Mouse (Mus musculus): Measurements from ENCODE around the gene Lrrc37a. TPM values are rescaled to one million over a fixed set of nuclear protein-coding genes. Genes with fewer than 3 reads are reported as not detected.

Lrrc37a gene
- polyA plus RNA-seq, 2 experiments: not detected

DNA sequence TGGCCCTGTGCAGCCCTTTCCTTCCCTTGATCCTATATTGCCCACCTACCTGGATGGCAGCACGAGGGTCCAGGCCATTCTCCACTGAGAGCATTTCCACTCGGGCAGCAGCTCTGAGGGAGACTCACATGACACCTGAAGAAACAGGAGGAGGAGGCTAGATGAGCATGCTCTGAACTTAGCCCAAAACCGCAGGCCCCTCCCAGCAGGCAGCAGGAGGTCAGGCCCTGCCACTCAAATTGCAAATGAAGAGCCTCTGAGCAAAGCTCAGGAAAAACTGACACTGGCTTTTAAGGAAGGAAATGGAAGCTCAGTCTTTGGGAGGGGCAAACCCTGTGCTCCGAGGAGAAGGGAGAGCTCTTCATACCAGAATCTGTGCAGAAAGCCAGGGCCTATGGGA lies 100.6 kb downstream of the Lrrc37a start:
- no peak overlapping the region for H3K4me3 ChIP-seq (ENCODE audit: insufficient read depth in 1 of 2, low read depth in 2 of 2, low read length in 2 of 2)
- DNase-seq (ENCODE audit: low read depth in 3 of 3, low spot score in 3 of 3) (no peak), ATAC-seq (ENCODE audit: insufficient read depth) (0 out of 2 replicates have a peak, but pooled peaks have one; percentile 9)
- H3K9me3 ChIP-seq (ENCODE audit: control insufficient read depth, low read length): no peaks in the 10 kb centered on the region
- no peak overlapping the region for H3K4me2 ChIP-seq (ENCODE audit: low read depth)
- TF ChIP-seq CTCF (IDR thresholded peaks at IDR 0.05; ENCODE audit: low read depth) (no peak), EP300 (IDR thresholded peaks at IDR 0.05; ENCODE audit: low read depth) (no peak)
- H3K36me3 ChIP-seq (replicated peaks; ENCODE audit: control insufficient read depth, insufficient read depth, low read depth): no peaks in the 10 kb centered on the region; the same call in 1 of the 2 replicates
- H3K4me1 ChIP-seq (replicated peaks; ENCODE audit: control insufficient read depth in 2 of 2, insufficient read depth in 2 of 2, low read length in 1 of 2): peaks cover 3% of the 10 kb centered on the region in 2 experiments; a peak in 3 of 4 replicates
- H3K9ac ChIP-seq (replicated peaks): no peak overlapping the region
- H3K27me3 ChIP-seq (ENCODE audit: control insufficient read depth, insufficient read depth, low read length): no peaks in the 10 kb centered on the region
- H3K27ac ChIP-seq: no peak overlapping the region
- 45% methylated on average over 4 of the region's 4 CpGs for WGBS (ENCODE audit: insufficient replicate concordance)

DNA sequence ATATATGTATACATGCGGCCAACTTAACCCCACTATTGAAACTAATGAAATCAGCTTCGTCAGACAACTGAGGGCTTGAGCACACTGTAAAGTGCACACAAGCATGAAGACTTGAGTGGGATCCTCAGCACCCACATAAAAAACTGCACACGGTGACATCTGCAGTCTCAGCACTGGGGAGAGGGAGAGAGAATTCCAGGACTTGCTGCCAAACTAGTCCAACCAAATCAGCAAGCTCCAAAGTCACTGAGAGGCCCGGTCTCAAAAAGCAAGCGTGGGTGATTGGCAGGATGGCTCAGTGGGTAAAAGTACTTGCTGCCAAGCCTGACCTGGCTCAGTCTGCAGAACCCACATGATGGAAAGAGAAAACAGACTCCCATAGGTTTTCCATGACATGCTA lies 101.7 kb downstream of the Lrrc37a start:
- no peak overlapping the region for H3K27ac ChIP-seq
- H3K27me3 ChIP-seq (ENCODE audit: control insufficient read depth, insufficient read depth, low read length): no peaks in the 10 kb centered on the region
- no peaks in the 10 kb centered on the region for H3K9me3 ChIP-seq (ENCODE audit: control insufficient read depth, low read length)
- DNase-seq (ENCODE audit: low read depth in 3 of 3, low spot score in 3 of 3) (no peak), ATAC-seq (ENCODE audit: insufficient read depth) (no peak)
- no peak overlapping the region for H3K4me2 ChIP-seq (ENCODE audit: low read depth)
- H3K4me3 ChIP-seq (ENCODE audit: insufficient read depth in 1 of 2, low read depth in 2 of 2, low read length in 2 of 2): no peak overlapping the region
- no peaks in the 10 kb centered on the region for H3K36me3 ChIP-seq (replicated peaks; ENCODE audit: control insufficient read depth, insufficient read depth, low read depth)
- peaks cover 3% of the 10 kb centered on the region in 2 experiments; a peak in 3 of 4 replicates for H3K4me1 ChIP-seq (replicated peaks; ENCODE audit: control insufficient read depth in 2 of 2, insufficient read depth in 2 of 2, low read length in 1 of 2)
- no peak overlapping the region for H3K9ac ChIP-seq (replicated peaks)
- 71% methylated on average over 5 of the region's 5 CpGs for WGBS (ENCODE audit: insufficient replicate concordance)
- no peak for TF ChIP-seq EP300 (IDR thresholded peaks at IDR 0.05; ENCODE audit: low read depth)
- TF ChIP-seq CTCF (IDR thresholded peaks at IDR 0.05; ENCODE audit: low read depth): no peak

DNA sequence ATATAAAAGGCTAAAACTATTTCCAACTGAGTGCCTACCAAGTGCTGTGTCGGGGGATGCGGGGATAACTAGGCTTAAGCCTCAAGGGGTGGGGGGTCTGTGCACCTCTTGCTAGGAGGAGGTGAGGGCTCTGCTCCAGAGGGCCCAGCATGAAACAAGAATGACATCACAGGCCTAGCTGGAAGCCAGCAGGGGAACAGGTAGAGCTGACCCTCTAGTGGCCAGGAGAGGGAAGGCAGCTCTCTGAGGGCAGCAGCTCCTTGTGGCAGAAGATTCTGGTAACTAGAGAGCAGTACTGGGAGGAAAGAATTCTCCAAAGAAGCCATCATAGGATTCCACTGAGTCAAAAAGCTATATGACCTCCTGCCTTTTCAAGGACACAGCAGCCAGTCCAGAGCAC lies 102.2 kb downstream of the Lrrc37a start:
- DNase-seq (ENCODE audit: low read depth in 3 of 3, low spot score in 3 of 3) (no peak), ATAC-seq (ENCODE audit: insufficient read depth) (0 out of 2 replicates have a peak, but pooled peaks have one; percentile 35)
- Histone ChIP-seq H3K4me1 (replicated peaks; ENCODE audit: control insufficient read depth in 2 of 2, insufficient read depth in 2 of 2, low read length in 1 of 2) (peaks cover 3% of the 10 kb centered on the region in 2 experiments; a peak in 3 of 4 replicates), H3K9me3 (ENCODE audit: control insufficient read depth, low read length) (no peaks in the 10 kb centered on the region), H3K9ac (replicated peaks) (no peak overlapping the region), H3K36me3 (replicated peaks; ENCODE audit: control insufficient read depth, insufficient read depth, low read depth) (no peaks in the 10 kb centered on the region), H3K4me2 (ENCODE audit: low read depth) (no peak overlapping the region), H3K27ac (no peak overlapping the region), H3K4me3 (ENCODE audit: insufficient read depth in 1 of 2, low read depth in 2 of 2, low read length in 2 of 2) (no peak overlapping the region), H3K27me3 (ENCODE audit: control insufficient read depth, insufficient read depth, low read length) (no peaks in the 10 kb centered on the region)
- WGBS (ENCODE audit: insufficient replicate concordance): 80% methylated on average over 2 of the region's 2 CpGs
- TF ChIP-seq EP300 (IDR thresholded peaks at IDR 0.05; ENCODE audit: low read depth) (no peak), CTCF (IDR thresholded peaks at IDR 0.05; ENCODE audit: low read depth) (peak; percentile 82)

Other genes starting within 250 kb of the Lrrc37a start
- gene Map3k14, start 237.1 kb downstream of the Lrrc37a start, polyA plus RNA-seq (2012; rRNA removed): 0.47 and 0.54 TPM in 2 replicates
- gene Map3k14, start 237.1 kb downstream of the Lrrc37a start, polyA plus RNA-seq (2014; fragmentation: Nextera tagmentation; extraction: Ambion mirVana): 0.14 and 0.18 TPM in 2 replicates
- gene Arhgap27, start 140.9 kb downstream of the Lrrc37a start, polyA plus RNA-seq (2012; rRNA removed): 2.6 TPM in 2 replicates
- gene Arhgap27, start 140.9 kb downstream of the Lrrc37a start, polyA plus RNA-seq (2014; fragmentation: Nextera tagmentation; extraction: Ambion mirVana): 1.4 and 1.5 TPM in 2 replicates
- gene Plekhm1, start 91.9 kb downstream of the Lrrc37a start, polyA plus RNA-seq (2012; rRNA removed): 3.7 TPM in 2 replicates
- 3.3 and 3.9 TPM in 2 replicates for gene Plekhm1, start 91.9 kb downstream of the Lrrc37a start, polyA plus RNA-seq (2014; fragmentation: Nextera tagmentation; extraction: Ambion mirVana)
- not detected in 2 replicates for gene Gm884, start 116.5 kb upstream of the Lrrc37a start, polyA plus RNA-seq (2012; rRNA removed)
- not detected in 2 replicates for gene Gm884, start 116.5 kb upstream of the Lrrc37a start, polyA plus RNA-seq (2014; fragmentation: Nextera tagmentation; extraction: Ambion mirVana)
- not detected in 2 replicates for gene Lyzl6, start 134.3 kb upstream of the Lrrc37a start, polyA plus RNA-seq (2012; rRNA removed)
- gene Lyzl6, start 134.3 kb upstream of the Lrrc37a start, polyA plus RNA-seq (2014; fragmentation: Nextera tagmentation; extraction: Ambion mirVana): not detected in 2 replicates
- gene Rprml, start 145.0 kb upstream of the Lrrc37a start, polyA plus RNA-seq (2012; rRNA removed): not detected in 2 replicates
- gene Rprml, start 145.0 kb upstream of the Lrrc37a start, polyA plus RNA-seq (2014; fragmentation: Nextera tagmentation; extraction: Ambion mirVana): not detected in 2 replicates
- 25.4 and 27.6 TPM in 2 replicates for gene Gosr2, start 193.3 kb upstream of the Lrrc37a start, polyA plus RNA-seq (2012; rRNA removed)
- 39.1 and 40.3 TPM in 2 replicates for gene Gosr2, start 193.3 kb upstream of the Lrrc37a start, polyA plus RNA-seq (2014; fragmentation: Nextera tagmentation; extraction: Ambion mirVana)
- 0.01 TPM in 2 replicates for gene Wnt9b, start 245.2 kb upstream of the Lrrc37a start, polyA plus RNA-seq (2012; rRNA removed)
- 0.05 TPM in 1 of 2 replicates, not detected in the other for gene Wnt9b, start 245.2 kb upstream of the Lrrc37a start, polyA plus RNA-seq (2014; fragmentation: Nextera tagmentation; extraction: Ambion mirVana)